Mouse (Mus musculus) heart, postnatal 0 days (tissue): ENCODE data around the gene Sult2a1. TPM values are rescaled to one million over a fixed set of nuclear protein-coding genes. Genes with fewer than 3 reads are reported as not detected.
"Not testable (repeated sequence)": the region's sequence is repeated elsewhere in the genome, so short reads cannot be mapped to it uniquely, and the experiment has no call there.

Source experiments
- ATAC-seq: fragments of 200-750 bp; cut with Nextera tagmentation; 2 replicates; pipeline ENCODE4 v1.8.0; 2017; ENCODE audit warnings: low read depth, moderate number of reproducible peaks, moderate library complexity; ENCODE audit not compliant: insufficient read depth
- DNase-seq: peaks from one replicate; pipeline ENCODE4 v3.0.0-alpha.2; 2016; ENCODE audit warnings: low spot score
- H3K27ac ChIP-seq: fragments of 300-500 bp; sonication (generic); 2 replicates; pipeline ENCODE4 v1.5.1; 2014; ENCODE audit warnings: low read depth, mild to moderate bottlenecking
- H3K27me3 ChIP-seq: fragments of 300-500 bp; sonication (generic); 2 replicates; pipeline ENCODE4 v1.6.1; 2014; ENCODE audit warnings: low read length, mixed read lengths; ENCODE audit not compliant: control insufficient read depth, insufficient read depth
- H3K36me3 ChIP-seq: fragments of 300-500 bp; sonication (generic); replicated peaks from 2 replicates; pipeline ENCODE4 v1.6.1; 2014; ENCODE audit warnings: low read length, mixed read lengths; ENCODE audit not compliant: control insufficient read depth, insufficient read depth
- H3K4me1 ChIP-seq: fragments of 300-500 bp; sonication (generic); 2 replicates; pipeline ENCODE4 v1.6.1; 2014; ENCODE audit warnings: antibody characterized with exemption; ENCODE audit not compliant: control insufficient read depth, insufficient read depth
- H3K4me2 ChIP-seq: fragments of 300-500 bp; sonication (generic); 2 replicates; pipeline ENCODE4 v1.6.1; 2014; ENCODE audit warnings: low read depth, mild to moderate bottlenecking, low read length, moderate library complexity
- H3K4me3 ChIP-seq: fragments of 300-500 bp; sonication (generic); 2 replicates; pipeline ENCODE4 v1.5.1; 2014; ENCODE audit warnings: low read depth, low read length
- H3K9ac ChIP-seq: fragments of 300-500 bp; sonication (generic); replicated peaks from 2 replicates; pipeline ENCODE4 v1.6.1; 2014; ENCODE audit warnings: low read depth, low read length, mixed read lengths
- H3K9me3 ChIP-seq: fragments of 300-500 bp; sonication (generic); replicated peaks from 2 replicates; pipeline ENCODE4 v1.6.1; 2016; ENCODE audit warnings: low read length; ENCODE audit not compliant: control insufficient read depth
- CTCF ChIP-seq: IDR thresholded peaks from 2 replicates; pipeline ENCODE4 v1.5.1; 2016; ENCODE audit warnings: antibody characterized with exemption, control low read depth, low read depth
- EP300 ChIP-seq: IDR thresholded peaks from 2 replicates; pipeline ENCODE4 v1.6.1; 2016; ENCODE audit warnings: antibody characterized with exemption, low read depth
- WGBS: fragments of 180-500 bp; shearing (Covaris S2); extraction: QIAGEN DNeasy Blood & Tissue Kit; methylation state at CpG from one replicate; pipeline ENCODE4 v1.1.7; 2014; 5-methylcytosine and 5-hydroxymethylcytosine counted together
- polyA plus RNA-seq: library from polyadenylated mRNA; unstranded; fragments of >200 nt; fragmentation: Nextera tagmentation; extraction: Ambion mirVana; gene quantifications from 2 replicates; pipeline ENCODE4 v1.2.1, GENCODE M21; 2015
- total RNA-seq: library from RNA; depleted of rRNA; stranded (reverse); fragments of >200 nt; gene quantifications from 2 replicates; pipeline ENCODE4 v1.2.3, GENCODE M21; 2014; ENCODE audit warnings: low replicate concordance; rRNA removed

The Sult2a1 gene
- total RNA-seq (not detected in 2 replicates), polyA plus RNA-seq (not detected in 2 replicates)

GRCm38 (mm10) chr7:13837309-13837708, at the start of gene Sult2a1:
TSS of gene Sult2a1 (minus strand) at chr7:13837409.
- not testable (repeated sequence) for H3K9me3 ChIP-seq, DNase-seq, H3K4me1 ChIP-seq, H3K27me3 ChIP-seq, ATAC-seq, H3K4me3 ChIP-seq, H3K36me3 ChIP-seq, H3K9ac ChIP-seq, H3K4me2 ChIP-seq, H3K27ac ChIP-seq
- 57% methylated on average over 1 of the region's 2 CpGs for WGBS

GRCm38 (mm10) chr7:13813913-13814312, 23.3 kb downstream of the Sult2a1 start:
- H3K27ac ChIP-seq, result no peak overlapping the region
- 81% methylated on average over 1 of the region's 1 CpGs for WGBS
- no peaks in the 10 kb centered on the region for H3K4me1 ChIP-seq
- DNase-seq, result no peak
- H3K9ac ChIP-seq, result no peak overlapping the region
- peaks cover 5% of the 10 kb centered on the region; the same call in 1 of the 2 replicates for H3K9me3 ChIP-seq
- no peaks in the 10 kb centered on the region for H3K36me3 ChIP-seq
- no peak overlapping the region for H3K4me2 ChIP-seq
- H3K27me3 ChIP-seq, result no peaks in the 10 kb centered on the region
- no peak for TF ChIP-seq EP300
- TF ChIP-seq CTCF, result no peak
- ATAC-seq, result no peak
- H3K4me3 ChIP-seq, result no peak overlapping the region

Other genes with a start within 250 kb of the Sult2a1 start
- gene Sult2a5, start 213.4 kb downstream of the Sult2a1 start, total RNA-seq, result not detected in 2 replicates
- gene Sult2a5, start 213.4 kb downstream of the Sult2a1 start, polyA plus RNA-seq, result not detected in 2 replicates
- not detected in 2 replicates for gene Sult2a2, start 103.9 kb downstream of the Sult2a1 start, total RNA-seq
- not detected in 2 replicates for gene Sult2a2, start 103.9 kb downstream of the Sult2a1 start, polyA plus RNA-seq
- not detected in 2 replicates for gene Sult2a4, start 152.2 kb upstream of the Sult2a1 start, total RNA-seq
- gene Sult2a4, start 152.2 kb upstream of the Sult2a1 start, polyA plus RNA-seq, result not detected in 2 replicates